Mouse (Mus musculus) kidney, adult 2 months (tissue): ENCODE measurements around the gene Gm5941. TPM values are rescaled to one million over a fixed set of nuclear protein-coding genes. Genes with fewer than 3 reads are reported as not detected.
"Not testable (repeated sequence)": the region's sequence is repeated elsewhere in the genome, so short reads cannot be mapped to it uniquely, and the experiment has no call there.

Source experiments
- DNase-seq: peaks from one replicate; pipeline ENCODE4 v3.0.0; 2021
- H3K27ac ChIP-seq: fragments of 200-500 bp; 2 replicates; pipeline ENCODE4 v1.5.1; 2012; ENCODE audit warnings: low read depth, low read length, control low read depth, inconsistent platforms; ENCODE audit not compliant: insufficient read depth
- H3K27me3 ChIP-seq: fragments of 200-500 bp; replicated peaks from 2 replicates; pipeline ENCODE4 v1.6.1; 2012; ENCODE audit warnings: mild to moderate bottlenecking, moderate library complexity, low read length, inconsistent platforms; ENCODE audit not compliant: control insufficient read depth, insufficient read depth
- H3K36me3 ChIP-seq: fragments of 200-500 bp; 2 replicates; pipeline ENCODE4 v1.6.1; 2012; ENCODE audit warnings: mild to moderate bottlenecking, moderate library complexity, low read length, inconsistent platforms; ENCODE audit not compliant: control insufficient read depth, insufficient read depth
- H3K4me1 ChIP-seq: fragments of 200-500 bp; 2 replicates; pipeline ENCODE4 v1.6.1; 2011; ENCODE audit warnings: low read length; ENCODE audit not compliant: control insufficient read depth, insufficient read depth
- H3K4me3 ChIP-seq: fragments of 200-500 bp; 2 replicates; pipeline ENCODE4 v1.5.1; 2011; ENCODE audit warnings: mild to moderate bottlenecking, low read depth, low read length, control low read depth; ENCODE audit not compliant: insufficient read depth
- CTCF ChIP-seq: fragments of 200-500 bp; conservative IDR thresholded peaks from 2 replicates; pipeline ENCODE4 v1.5.1; 2011; ENCODE audit warnings: low read depth, mild to moderate bottlenecking, control low read depth, low read length, moderate library complexity, mixed read lengths; ENCODE audit not compliant: insufficient read depth, insufficient read length
- POLR2A ChIP-seq: fragments of 200-500 bp; IDR thresholded peaks from one replicate; pipeline ENCODE4 v1.6.1; 2011; ENCODE audit warnings: low read depth, low read length, control low read depth
- WGBS: fragments of 180-500 bp; shearing (Covaris S2); methylation state at CpG from one replicate; pipeline ENCODE4 v1.1.7; 2018; 5-methylcytosine and 5-hydroxymethylcytosine counted together
- polyA plus RNA-seq: library from polyadenylated mRNA; depleted of rRNA; stranded (reverse); fragments of >200 nt; gene quantifications from 2 replicates; pipeline ENCODE4 v1.2.3, GENCODE M21; 2012; rRNA removed

The Gm5941 gene
- polyA plus RNA-seq = not detected in 2 replicates

- DNase-seq, H3K4me1 ChIP-seq, H3K4me3 ChIP-seq, H3K27me3 ChIP-seq, H3K27ac ChIP-seq, H3K36me3 ChIP-seq: not testable (repeated sequence)
- WGBS = 85% methylated on average over 4 of the region's 4 CpGs
Measured at GRCm38 (mm10) chrX:92489649-92490048, at the start of gene Gm5941. Gene Gm5941 (plus strand): TSS chrX:92489949.

- no peaks in the 10 kb centered on the region for H3K27me3 ChIP-seq
- TF ChIP-seq POLR2A = no peak
- no peak for TF ChIP-seq CTCF
- no peak overlapping the region for H3K4me3 ChIP-seq
- H3K27ac ChIP-seq = no peak overlapping the region
- no peak for DNase-seq
- H3K36me3 ChIP-seq = no peaks in the 10 kb centered on the region
- H3K4me1 ChIP-seq = no peaks in the 10 kb centered on the region
- WGBS = 24% methylated on average over 3 of the region's 3 CpGs
Measured at GRCm38 (mm10) chrX:92460496-92460895, 29.3 kb upstream of the Gm5941 start.

GRCm38 (mm10) chrX:92464773-92465172 lies 25.0 kb upstream of the Gm5941 start:
- TF ChIP-seq CTCF (no peak), POLR2A (no peak)
- no peak overlapping the region for H3K27ac ChIP-seq
- 60% methylated on average over 4 of the region's 4 CpGs for WGBS
- DNase-seq = no peak
- no peaks in the 10 kb centered on the region for H3K4me1 ChIP-seq
- H3K4me3 ChIP-seq = no peak overlapping the region
- no peaks in the 10 kb centered on the region for H3K27me3 ChIP-seq
- no peaks in the 10 kb centered on the region for H3K36me3 ChIP-seq

- no peaks in the 10 kb centered on the region for H3K27me3 ChIP-seq
- H3K4me1 ChIP-seq = no peaks in the 10 kb centered on the region
- no peak overlapping the region for H3K27ac ChIP-seq
- 36% methylated on average over 1 of the region's 1 CpGs for WGBS
- DNase-seq = no peak
- no peak for TF ChIP-seq POLR2A
- no peak for TF ChIP-seq CTCF
- H3K36me3 ChIP-seq = no peaks in the 10 kb centered on the region
- H3K4me3 ChIP-seq = no peak overlapping the region
Measured at GRCm38 (mm10) chrX:92498254-92498653, 8.5 kb downstream of the Gm5941 start.

- 79% methylated on average over 1 of the region's 1 CpGs for WGBS
- Histone ChIP-seq H3K27ac (no peak overlapping the region), H3K4me3 (no peak overlapping the region), H3K36me3 (no peaks in the 10 kb centered on the region), H3K4me1 (no peaks in the 10 kb centered on the region), H3K27me3 (no peaks in the 10 kb centered on the region)
- no peak for DNase-seq
- TF ChIP-seq POLR2A (no peak), CTCF (no peak)
Measured at GRCm38 (mm10) chrX:92527826-92528225, 38.1 kb downstream of the Gm5941 start.

Other genes with a start within 250 kb of the Gm5941 start
- gene Mageb18, start 109.6 kb downstream of the Gm5941 start, polyA plus RNA-seq = not detected in 2 replicates